Mouse (Mus musculus): ENCODE measurements at regions not wholly inside any gene's neighbourhood (a gene's known extent, or its start where the extent isn't known, plus 50 kb on each side); places are given as distances from the start of the nearest gene placed in this dataset.

DNA sequence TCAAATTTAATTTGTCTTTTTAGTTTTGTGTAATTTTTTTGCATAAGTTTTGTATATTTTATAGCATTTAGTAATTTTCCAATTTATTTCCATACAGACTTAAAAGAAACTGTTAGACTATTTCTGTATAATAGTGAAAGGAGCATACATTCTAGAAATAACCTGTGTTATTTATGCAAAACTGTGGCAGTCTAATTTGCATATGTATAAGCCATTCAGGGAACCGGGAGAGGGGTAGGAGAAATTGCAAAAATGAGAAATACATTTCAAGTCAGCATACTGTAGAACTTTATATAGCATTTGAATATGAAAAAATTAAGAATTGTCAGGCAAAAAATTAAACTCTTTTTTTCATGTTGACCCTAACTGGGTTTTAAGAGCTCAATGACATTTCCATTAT lies 364.3 kb downstream of the Lmo7 start:
- Histone ChIP-seq H3K4me1 (ENCODE audit: control insufficient read depth, insufficient read depth, low read length) (no peaks in the 10 kb centered on the region), H3K4me3 (ENCODE audit: insufficient read depth, low read length) (no peak overlapping the region), H3K27ac (ENCODE audit: insufficient read depth, low read length) (no peak overlapping the region)
- TF ChIP-seq POLR2A (IDR thresholded peaks at IDR 0.05; ENCODE audit: low read depth, low read length) (no peak), CTCF (IDR thresholded peaks at IDR 0.05; ENCODE audit: borderline replicate concordance, insufficient read depth, low read length) (no peak)

DNA sequence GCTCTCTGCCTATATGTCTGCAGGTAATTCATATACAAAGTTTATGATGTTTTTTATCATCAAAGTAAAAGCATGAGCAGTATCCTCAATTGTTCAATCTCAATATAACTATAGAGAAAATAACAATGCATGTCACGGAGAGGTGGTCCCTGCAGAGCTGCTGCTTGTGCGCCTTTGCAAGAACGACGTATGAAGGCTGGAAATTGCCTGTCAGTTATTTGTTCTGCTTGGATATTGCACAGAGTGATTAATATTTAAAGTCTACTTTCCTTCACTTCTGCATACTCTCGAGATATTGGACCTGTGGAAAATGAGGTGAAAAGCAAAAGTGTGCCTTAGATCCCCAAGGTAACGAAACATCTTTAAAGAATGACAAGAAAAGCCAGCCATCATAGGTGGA lies 362.8 kb downstream of the Lmo7 start:
- H3K4me1 ChIP-seq (ENCODE audit: control insufficient read depth, insufficient read depth, low read length): no peaks in the 10 kb centered on the region
- H3K4me3 ChIP-seq (ENCODE audit: insufficient read depth, low read length): no peak overlapping the region
- TF ChIP-seq CTCF (IDR thresholded peaks at IDR 0.05; ENCODE audit: borderline replicate concordance, insufficient read depth, low read length) (no peak), POLR2A (IDR thresholded peaks at IDR 0.05; ENCODE audit: low read depth, low read length) (no peak)
- H3K27ac ChIP-seq (ENCODE audit: insufficient read depth, low read length): no peak overlapping the region

DNA sequence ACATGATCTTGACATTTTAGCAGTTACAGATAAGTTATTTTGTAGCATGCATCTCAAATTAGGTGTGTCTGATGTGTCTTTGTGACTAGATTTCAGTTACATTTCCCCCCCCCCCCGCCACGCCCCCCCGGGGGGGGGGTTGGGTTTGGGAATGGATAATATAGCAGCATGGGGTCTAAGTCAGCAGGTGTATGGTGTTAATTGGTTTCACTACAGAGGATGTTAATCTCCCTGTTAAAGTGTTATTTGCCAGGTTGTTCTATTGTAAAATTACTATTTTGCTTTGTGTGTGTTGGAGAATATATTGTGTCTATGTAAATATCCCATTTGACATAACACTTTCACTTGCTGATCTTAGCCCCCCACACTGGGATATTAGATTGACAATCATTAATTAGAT lies 319.2 kb downstream of the Lmo7 start:
- no peak overlapping the region for H3K27ac ChIP-seq (ENCODE audit: insufficient read depth, low read length)
- no peaks in the 10 kb centered on the region for H3K4me1 ChIP-seq (ENCODE audit: control insufficient read depth, insufficient read depth, low read length)
- no peak overlapping the region for H3K4me3 ChIP-seq (ENCODE audit: insufficient read depth, low read length)
- TF ChIP-seq CTCF (IDR thresholded peaks at IDR 0.05; ENCODE audit: borderline replicate concordance, insufficient read depth, low read length): no peak
- TF ChIP-seq POLR2A (IDR thresholded peaks at IDR 0.05; ENCODE audit: low read depth, low read length): no peak

DNA sequence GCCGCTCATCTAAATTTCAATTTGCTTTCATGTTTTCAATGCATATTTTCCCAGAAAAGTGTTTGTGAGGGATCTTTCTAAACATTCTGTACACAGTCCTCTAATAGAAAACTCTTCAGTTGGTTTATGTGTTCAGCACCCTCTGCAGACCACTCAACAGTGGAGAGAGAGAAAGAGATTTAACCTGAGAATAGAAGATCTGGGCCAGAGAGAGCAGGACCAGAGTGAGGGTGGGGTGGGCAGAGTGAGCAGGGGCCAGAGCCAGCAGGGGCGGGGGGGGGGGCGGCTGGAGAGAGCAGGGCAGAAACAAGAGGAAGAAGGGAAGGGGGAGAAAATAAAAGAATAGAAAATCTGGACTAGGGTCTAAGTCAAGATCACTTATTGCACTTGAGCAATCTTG lies 318.7 kb downstream of the Lmo7 start:
- no peak overlapping the region for H3K27ac ChIP-seq (ENCODE audit: insufficient read depth, low read length)
- H3K4me1 ChIP-seq (ENCODE audit: control insufficient read depth, insufficient read depth, low read length): no peaks in the 10 kb centered on the region
- H3K4me3 ChIP-seq (ENCODE audit: insufficient read depth, low read length): no peak overlapping the region
- TF ChIP-seq POLR2A (IDR thresholded peaks at IDR 0.05; ENCODE audit: low read depth, low read length) (no peak), CTCF (IDR thresholded peaks at IDR 0.05; ENCODE audit: borderline replicate concordance, insufficient read depth, low read length) (no peak)

DNA sequence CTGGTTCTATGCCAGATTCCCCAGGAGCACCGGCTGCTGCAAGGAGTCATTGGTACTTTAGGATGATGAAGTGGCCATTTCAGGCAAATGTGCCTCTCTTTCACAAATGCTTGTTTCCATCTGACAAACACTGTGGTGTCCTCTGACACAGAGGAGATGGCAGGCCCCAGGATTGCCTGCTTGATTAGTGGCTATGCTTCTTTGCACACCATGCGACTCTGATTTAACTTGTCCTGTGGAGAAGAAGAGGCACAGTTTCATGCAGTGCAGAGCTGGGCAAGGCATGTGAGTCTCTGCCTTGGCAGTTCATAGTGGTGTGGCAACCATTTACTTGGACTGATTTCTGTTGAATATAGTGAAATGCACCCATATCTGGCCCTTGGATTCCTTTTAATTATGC lies 308.4 kb downstream of the Lmo7 start:
- H3K27ac ChIP-seq (ENCODE audit: insufficient read depth, low read length): no peak overlapping the region
- H3K4me1 ChIP-seq (ENCODE audit: control insufficient read depth, insufficient read depth, low read length): no peaks in the 10 kb centered on the region
- H3K4me3 ChIP-seq (ENCODE audit: insufficient read depth, low read length): no peak overlapping the region
- no peak for TF ChIP-seq POLR2A (IDR thresholded peaks at IDR 0.05; ENCODE audit: low read depth, low read length)
- TF ChIP-seq CTCF (IDR thresholded peaks at IDR 0.05; ENCODE audit: borderline replicate concordance, insufficient read depth, low read length): no peak

DNA sequence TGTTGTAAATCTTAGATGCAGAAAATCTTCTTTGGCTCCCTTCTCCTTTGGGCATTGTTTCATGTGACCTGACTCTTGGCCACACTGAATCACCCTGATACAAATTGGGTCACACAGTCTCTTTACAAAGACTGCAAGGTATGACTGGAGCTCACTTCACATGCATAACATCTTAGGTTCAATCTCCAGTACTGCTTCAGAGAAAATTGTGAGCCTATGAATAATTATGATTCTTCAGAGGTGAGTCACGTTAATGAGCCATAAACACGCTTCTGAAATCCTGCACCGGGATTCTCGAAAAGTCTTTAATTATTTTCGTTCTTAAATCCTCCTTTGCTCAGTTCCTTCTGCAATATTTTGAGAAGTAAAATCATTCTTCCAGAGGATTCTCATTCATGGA lies 307.7 kb downstream of the Lmo7 start:
- TF ChIP-seq POLR2A (IDR thresholded peaks at IDR 0.05; ENCODE audit: low read depth, low read length) (no peak), CTCF (IDR thresholded peaks at IDR 0.05; ENCODE audit: borderline replicate concordance, insufficient read depth, low read length) (no peak)
- H3K27ac ChIP-seq (ENCODE audit: insufficient read depth, low read length): no peak overlapping the region
- no peaks in the 10 kb centered on the region for H3K4me1 ChIP-seq (ENCODE audit: control insufficient read depth, insufficient read depth, low read length)
- H3K4me3 ChIP-seq (ENCODE audit: insufficient read depth, low read length): no peak overlapping the region

DNA sequence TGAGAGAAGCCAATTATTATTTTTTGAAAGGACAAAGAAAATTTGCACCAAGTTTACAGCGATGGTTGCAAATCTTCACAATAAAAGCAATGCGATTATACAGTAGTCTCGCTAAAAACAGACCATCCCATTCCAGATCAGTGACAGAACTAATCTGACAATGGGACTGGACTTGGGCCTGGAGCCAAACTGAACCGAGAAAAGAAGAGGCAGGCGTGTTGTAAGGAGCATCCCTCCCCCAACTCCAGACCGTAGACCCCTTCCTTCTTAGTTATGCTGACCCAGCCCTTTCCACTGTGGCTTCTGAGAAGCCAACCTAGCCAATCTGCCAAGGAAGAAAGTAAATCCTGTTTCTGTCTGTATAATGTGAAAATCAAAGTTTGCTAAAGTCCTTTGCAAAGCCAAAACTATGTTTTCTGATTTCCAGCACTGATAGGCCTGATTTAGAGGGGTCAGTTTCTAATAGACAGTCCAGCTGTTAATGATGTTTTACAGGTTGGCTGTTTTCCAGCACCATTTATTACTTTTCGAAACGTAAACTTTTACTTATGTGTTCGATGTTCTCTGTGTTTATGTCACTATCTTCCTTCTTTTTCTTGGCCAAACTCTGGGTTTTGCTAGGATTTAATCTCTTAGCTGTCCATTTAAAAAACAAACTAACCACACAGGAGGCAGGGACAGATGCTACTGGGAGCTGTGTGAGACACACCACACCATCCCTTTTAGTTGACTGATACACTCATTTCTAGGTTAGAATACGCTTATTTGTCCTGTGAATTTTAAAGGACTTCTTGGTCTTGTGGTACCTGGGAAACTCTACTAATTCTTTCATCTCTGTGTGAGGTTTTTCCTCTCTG lies 301.5 kb downstream of the Lmo7 start:
- H3K27ac ChIP-seq (ENCODE audit: insufficient read depth, low read length): no peak overlapping the region
- H3K4me1 ChIP-seq (ENCODE audit: control insufficient read depth, insufficient read depth, low read length): no peaks in the 10 kb centered on the region
- TF ChIP-seq POLR2A (IDR thresholded peaks at IDR 0.05; ENCODE audit: low read depth, low read length) (no peak), CTCF (IDR thresholded peaks at IDR 0.05; ENCODE audit: borderline replicate concordance, insufficient read depth, low read length) (no peak)
- H3K4me3 ChIP-seq (ENCODE audit: insufficient read depth, low read length): no peak overlapping the region

DNA sequence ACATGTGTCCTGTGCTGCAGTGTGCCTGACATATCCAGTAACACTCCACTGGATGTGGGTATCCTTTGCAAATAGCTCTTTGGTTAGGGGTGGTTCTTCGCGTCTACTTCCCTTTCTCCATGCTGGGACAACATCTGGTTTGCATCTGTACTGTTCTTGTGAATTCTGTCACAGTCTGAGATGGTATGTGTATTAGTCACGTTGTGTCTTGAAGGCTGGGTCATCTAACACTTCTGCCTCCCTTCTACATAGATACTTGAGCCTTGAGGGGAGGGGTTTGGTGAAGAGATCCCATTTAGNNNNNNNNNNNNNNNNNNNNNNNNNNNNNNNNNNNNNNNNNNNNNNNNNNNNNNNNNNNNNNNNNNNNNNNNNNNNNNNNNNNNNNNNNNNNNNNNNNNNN lies 294.9 kb downstream of the Lmo7 start:
- no peak for TF ChIP-seq CTCF (IDR thresholded peaks at IDR 0.05; ENCODE audit: borderline replicate concordance, insufficient read depth, low read length)
- no peak for TF ChIP-seq POLR2A (IDR thresholded peaks at IDR 0.05; ENCODE audit: low read depth, low read length)
- Histone ChIP-seq H3K27ac (ENCODE audit: insufficient read depth, low read length) (no peak overlapping the region), H3K4me1 (ENCODE audit: control insufficient read depth, insufficient read depth, low read length) (peaks cover 2% of the 10 kb centered on the region; the same call in 1 of the 2 replicates)

DNA sequence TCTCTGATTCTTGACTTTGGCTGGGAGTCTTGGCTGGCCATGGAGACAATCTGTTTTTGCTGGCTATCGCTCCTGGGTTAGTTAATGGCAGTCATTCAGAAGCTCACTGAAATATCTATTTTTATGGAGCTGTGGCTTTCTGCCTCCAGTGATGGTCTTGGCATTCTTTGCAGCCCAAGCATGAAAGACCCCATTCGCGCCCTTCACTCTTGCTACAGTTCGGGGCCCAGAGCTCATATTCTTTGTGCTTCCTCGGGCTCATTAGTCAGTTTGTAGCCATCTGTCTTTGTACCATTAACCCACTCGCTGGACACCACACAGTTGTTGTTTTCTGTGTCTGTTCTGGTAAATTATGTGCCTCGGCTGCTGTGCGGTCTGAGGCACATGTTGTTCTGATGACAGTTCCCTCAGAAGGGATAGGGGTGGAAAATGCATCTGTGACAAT lies 290.4 kb downstream of the Lmo7 start:
- no peak overlapping the region for H3K27ac ChIP-seq (ENCODE audit: insufficient read depth, low read length)
- H3K4me1 ChIP-seq (ENCODE audit: control insufficient read depth, insufficient read depth, low read length): peaks cover 2% of the 10 kb centered on the region; the same call in 1 of the 2 replicates
- no peak overlapping the region for H3K4me3 ChIP-seq (ENCODE audit: insufficient read depth, low read length)
- TF ChIP-seq POLR2A (IDR thresholded peaks at IDR 0.05; ENCODE audit: low read depth, low read length): no peak
- TF ChIP-seq CTCF (IDR thresholded peaks at IDR 0.05; ENCODE audit: borderline replicate concordance, insufficient read depth, low read length): no peak

More for the DNA sequence above, 294.9 kb downstream of the Lmo7 start:
- no peak overlapping the region for H3K4me3 ChIP-seq (ENCODE audit: insufficient read depth, low read length)

DNA sequence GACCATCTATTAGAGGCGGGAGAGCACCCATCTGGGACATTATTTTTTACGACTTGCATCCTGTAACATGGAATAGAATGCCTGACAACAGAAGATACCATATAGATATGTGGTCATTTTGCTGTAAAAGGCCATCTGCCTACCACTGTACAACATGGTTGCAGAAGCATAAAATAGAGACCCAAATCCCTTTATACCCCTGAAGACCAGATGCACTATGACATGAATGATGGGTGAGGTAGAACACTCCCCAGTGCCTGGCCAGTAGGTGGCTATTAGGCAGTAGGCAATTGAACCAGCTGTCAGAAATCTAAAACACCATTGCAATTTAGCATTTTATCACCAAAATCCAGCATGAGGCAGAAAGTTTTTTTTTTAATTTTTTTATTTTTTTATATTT lies 289.6 kb downstream of the Lmo7 start:
- H3K4me3 ChIP-seq (ENCODE audit: insufficient read depth, low read length): no peak overlapping the region
- H3K4me1 ChIP-seq (ENCODE audit: control insufficient read depth, insufficient read depth, low read length): no peaks in the 10 kb centered on the region; the same call in 1 of the 2 replicates
- TF ChIP-seq POLR2A (IDR thresholded peaks at IDR 0.05; ENCODE audit: low read depth, low read length) (no peak), CTCF (IDR thresholded peaks at IDR 0.05; ENCODE audit: borderline replicate concordance, insufficient read depth, low read length) (no peak)
- no peak overlapping the region for H3K27ac ChIP-seq (ENCODE audit: insufficient read depth, low read length)

Measured in embryonic fibroblast, embryonic 13.5 days (primary cell).